Mouse (Mus musculus) neural tube, embryonic 10.5 days (tissue): ENCODE measurements around the gene Ncbp1.

Source experiments
- DNase-seq: peaks from one replicate; pipeline ENCODE4 v3.0.0-alpha.2; 2017; ENCODE audit warnings: low spot score; ENCODE audit errors: extremely low spot score

The Ncbp1 gene

GRCm38 (mm10) chr4:46201834-46202561, 63.6 kb downstream of the Ncbp1 start:
- peak; percentile 74 for DNase-seq

GRCm38 (mm10) chr4:46202562-46203126, 64.2 kb downstream of the Ncbp1 start:
- DNase-seq, result no peak

GRCm38 (mm10) chr4:46221090-46221489, 82.7 kb downstream of the Ncbp1 start:
- DNase-seq, result no peak
